Mouse (Mus musculus) kidney, adult 2 months (tissue): ENCODE measurements around the gene Sap30. TPM values are rescaled to one million over a fixed set of nuclear protein-coding genes. Genes with fewer than 3 reads are reported as not detected.
"Not testable (repeated sequence)": the region's sequence is repeated elsewhere in the genome, so short reads cannot be mapped to it uniquely, and the experiment has no call there.

Experiments used
- DNase-seq: peaks from one replicate; pipeline ENCODE4 v3.0.0; 2021
- H3K27ac ChIP-seq: fragments of 200-500 bp; 2 replicates; pipeline ENCODE4 v1.5.1; 2012; ENCODE audit warnings: low read depth, low read length, control low read depth, inconsistent platforms; ENCODE audit not compliant: insufficient read depth
- H3K27me3 ChIP-seq: fragments of 200-500 bp; replicated peaks from 2 replicates; pipeline ENCODE4 v1.6.1; 2012; ENCODE audit warnings: mild to moderate bottlenecking, moderate library complexity, low read length, inconsistent platforms; ENCODE audit not compliant: control insufficient read depth, insufficient read depth
- H3K36me3 ChIP-seq: fragments of 200-500 bp; 2 replicates; pipeline ENCODE4 v1.6.1; 2012; ENCODE audit warnings: mild to moderate bottlenecking, moderate library complexity, low read length, inconsistent platforms; ENCODE audit not compliant: control insufficient read depth, insufficient read depth
- H3K4me1 ChIP-seq: fragments of 200-500 bp; 2 replicates; pipeline ENCODE4 v1.6.1; 2011; ENCODE audit warnings: low read length; ENCODE audit not compliant: control insufficient read depth, insufficient read depth
- H3K4me3 ChIP-seq: fragments of 200-500 bp; 2 replicates; pipeline ENCODE4 v1.5.1; 2011; ENCODE audit warnings: mild to moderate bottlenecking, low read depth, low read length, control low read depth; ENCODE audit not compliant: insufficient read depth
- CTCF ChIP-seq: fragments of 200-500 bp; conservative IDR thresholded peaks from 2 replicates; pipeline ENCODE4 v1.5.1; 2011; ENCODE audit warnings: low read depth, mild to moderate bottlenecking, control low read depth, low read length, moderate library complexity, mixed read lengths; ENCODE audit not compliant: insufficient read depth, insufficient read length
- POLR2A ChIP-seq: fragments of 200-500 bp; IDR thresholded peaks from one replicate; pipeline ENCODE4 v1.6.1; 2011; ENCODE audit warnings: low read depth, low read length, control low read depth
- WGBS: fragments of 180-500 bp; shearing (Covaris S2); methylation state at CpG from one replicate; pipeline ENCODE4 v1.1.7; 2018; 5-methylcytosine and 5-hydroxymethylcytosine counted together
- polyA plus RNA-seq: library from polyadenylated mRNA; depleted of rRNA; stranded (reverse); fragments of >200 nt; gene quantifications from 2 replicates; pipeline ENCODE4 v1.2.3, GENCODE M21; 2012

The Sap30 gene
- polyA plus RNA-seq, 1 experiment: 26.6 TPM

GRCm38 (mm10) chr8:57457152-57457551 is 30.5 kb downstream of the Sap30 start:
- H3K4me1 ChIP-seq: peaks cover 4% of the 10 kb centered on the region; the same call in 1 of the 2 replicates
- peak; percentile 37 for DNase-seq
- H3K27me3 ChIP-seq: no peaks in the 10 kb centered on the region
- WGBS: 74% methylated on average over 6 of the region's 6 CpGs
- no peak overlapping the region for H3K27ac ChIP-seq
- no peak for TF ChIP-seq CTCF
- no peak for TF ChIP-seq POLR2A
- H3K4me3 ChIP-seq: no peak overlapping the region
- no peaks in the 10 kb centered on the region for H3K36me3 ChIP-seq

- no peaks in the 10 kb centered on the region for H3K36me3 ChIP-seq
- no peaks in the 10 kb centered on the region for H3K27me3 ChIP-seq
- 76% methylated on average over 3 of the region's 3 CpGs for WGBS
- H3K27ac ChIP-seq: no peak within 1 kb of the TSS
- H3K4me3 ChIP-seq: no peak within 1 kb of the TSS
- H3K4me1 ChIP-seq: peaks cover 7% of the 10 kb centered on the region; the same call in 1 of the 2 replicates
- no peak for TF ChIP-seq CTCF
- no peak for TF ChIP-seq POLR2A
- no peak for DNase-seq
Observed at GRCm38 (mm10) chr8:57455765-57456164, 31.9 kb downstream of the Sap30 start, which contains the start of gene Scrg1. Scrg1 (plus strand) TSS chr8:57455923.

- H3K4me1 ChIP-seq: peaks cover 7% of the 10 kb centered on the region; the same call in 1 of the 2 replicates
- TF ChIP-seq POLR2A: no peak
- no peak for TF ChIP-seq CTCF
- DNase-seq: peak; percentile 78
- no peaks in the 10 kb centered on the region for H3K27me3 ChIP-seq
- H3K4me3 ChIP-seq: no peak overlapping the region
- H3K27ac ChIP-seq: peak overlapping the region; percentile 80
- 55% methylated on average over 2 of the region's 2 CpGs for WGBS
- no peaks in the 10 kb centered on the region for H3K36me3 ChIP-seq
Observed at GRCm38 (mm10) chr8:57453361-57453760, 34.3 kb downstream of the Sap30 start.

GRCm38 (mm10) chr8:57451896-57452295 is 35.8 kb downstream of the Sap30 start:
- Histone ChIP-seq H3K27me3 (no peaks in the 10 kb centered on the region), H3K4me1 (peaks cover 7% of the 10 kb centered on the region; the same call in 1 of the 2 replicates), H3K27ac (peak overlapping the region; percentile 95), H3K36me3 (no peaks in the 10 kb centered on the region), H3K4me3 (no peak overlapping the region)
- TF ChIP-seq CTCF (no peak), POLR2A (no peak)
- peak; percentile 84 for DNase-seq
- 61% methylated on average over 4 of the region's 4 CpGs for WGBS

GRCm38 (mm10) chr8:57450726-57451125 is 36.9 kb downstream of the Sap30 start:
- Histone ChIP-seq H3K4me3 (no peak overlapping the region), H3K27me3 (no peaks in the 10 kb centered on the region), H3K27ac (peak overlapping the region; percentile 21; the same call in 1 of the 2 replicates), H3K36me3 (no peaks in the 10 kb centered on the region), H3K4me1 (peaks cover 7% of the 10 kb centered on the region; the same call in 1 of the 2 replicates)
- peak; percentile 68 for DNase-seq
- no peak for TF ChIP-seq CTCF
- no peak for TF ChIP-seq POLR2A
- 67% methylated on average over 7 of the region's 7 CpGs for WGBS

GRCm38 (mm10) chr8:57445901-57446300 is 41.8 kb downstream of the Sap30 start:
- not testable (repeated sequence) for H3K4me1 ChIP-seq, H3K4me3 ChIP-seq, DNase-seq, H3K27ac ChIP-seq, H3K27me3 ChIP-seq, H3K36me3 ChIP-seq
- WGBS: 90% methylated on average over 5 of the region's 5 CpGs

GRCm38 (mm10) chr8:57443289-57443688 is 44.4 kb downstream of the Sap30 start:
- Histone ChIP-seq H3K4me3 (no peak overlapping the region), H3K27me3 (no peaks in the 10 kb centered on the region), H3K36me3 (no peaks in the 10 kb centered on the region), H3K27ac (no peak overlapping the region), H3K4me1 (no peaks in the 10 kb centered on the region)
- no peak for TF ChIP-seq CTCF
- no peak for TF ChIP-seq POLR2A
- DNase-seq: no peak
- WGBS: 77% methylated on average over 4 of the region's 4 CpGs
